Mouse (Mus musculus) C2C12 (cell line): ENCODE measurements around the gene Trpm1. TPM values are rescaled to one million over a fixed set of nuclear protein-coding genes. Genes with fewer than 3 reads are reported as not detected.

Experiments used
- H3K27me3 ChIP-seq: one replicate; pipeline ENCODE4 v1.6.1; 2011; ENCODE audit not compliant: control insufficient read depth, insufficient read depth, insufficient read length
- H3K36me3 ChIP-seq: one replicate; pipeline ENCODE4 v1.6.1; 2011; ENCODE audit not compliant: control insufficient read depth, insufficient read depth
- H3K4me3 ChIP-seq: one replicate; pipeline ENCODE4 v1.5.1; 2011; ENCODE audit warnings: mild to moderate bottlenecking, control low read depth; ENCODE audit not compliant: poor library complexity, insufficient read depth, severe bottlenecking
- H3K79me2 ChIP-seq: one replicate; pipeline ENCODE4 v1.6.1; 2011; ENCODE audit not compliant: control insufficient read depth, insufficient read depth
- H3K79me3 ChIP-seq: one replicate; pipeline ENCODE4 v1.6.1; 2011; ENCODE audit warnings: low read depth, control low read depth
- H3ac ChIP-seq: one replicate; pipeline ENCODE3; 2011; ENCODE audit warnings: low read depth; ENCODE audit not compliant: control insufficient read depth, insufficient read length
- CEBPB ChIP-seq: IDR thresholded peaks from one replicate; pipeline ENCODE4 v1.6.1; 2011; ENCODE audit warnings: low read depth, mild to moderate bottlenecking, control low read depth, moderate library complexity
- CTCF ChIP-seq: IDR thresholded peaks from one replicate; pipeline ENCODE4 v1.5.1; 2011; ENCODE audit not compliant: control insufficient read depth, insufficient read depth, insufficient read length
- FOSL1 ChIP-seq: IDR thresholded peaks from one replicate; pipeline ENCODE4 v1.8.0; 2011; ENCODE audit warnings: mild to moderate bottlenecking, low read length; ENCODE audit not compliant: poor library complexity, insufficient read depth, severe bottlenecking
- MAX ChIP-seq: IDR thresholded peaks from one replicate; pipeline ENCODE4 v1.6.1; 2011; ENCODE audit warnings: mild to moderate bottlenecking, control low read depth
- MYOD1 ChIP-seq: IDR thresholded peaks from one replicate; pipeline ENCODE4 v1.6.1; 2011; ENCODE audit warnings: low read depth; ENCODE audit not compliant: control insufficient read depth, insufficient read length
- MYOG ChIP-seq: IDR thresholded peaks from one replicate; pipeline ENCODE4 v1.6.1; 2011; ENCODE audit not compliant: control insufficient read depth, insufficient read length; ENCODE audit errors: extremely low read depth
- USF1 ChIP-seq: IDR thresholded peaks from one replicate; pipeline ENCODE4 v1.6.1; 2011; ENCODE audit warnings: low read depth, mild to moderate bottlenecking, control low read depth, moderate library complexity
- polyA plus RNA-seq: library from polyadenylated mRNA; unstranded; fragments of >200 nt; fragmentation: generic; extraction: Trizol; gene quantifications from one replicate; pipeline ENCODE4 v1.2.1, GENCODE M21; 2012; ENCODE audit warnings: missing spikeins

The Trpm1 gene
- polyA plus RNA-seq, 1 experiment, result 0.02 TPM

DNA sequence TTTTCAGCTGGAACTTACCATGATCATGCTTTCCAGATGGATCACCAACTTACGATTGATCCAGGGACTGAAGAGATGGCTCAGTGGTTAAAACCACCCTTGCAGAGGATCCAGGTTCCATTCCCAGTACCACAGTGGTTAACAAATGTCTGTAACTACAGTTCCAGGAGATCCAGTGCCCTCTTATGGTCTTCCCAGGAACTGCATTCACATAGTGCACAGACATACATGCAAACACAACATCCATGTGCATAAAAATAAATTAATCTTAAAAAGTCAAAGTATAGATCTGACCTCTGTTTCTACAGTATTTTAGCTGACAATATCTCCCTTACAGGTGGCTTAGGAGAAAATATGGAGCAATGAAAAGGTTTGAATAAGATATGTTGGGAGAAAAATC is 77.4 kb downstream of the Trpm1 start:
- H3K4me3 ChIP-seq, result no peak overlapping the region
- H3ac ChIP-seq, result no peak overlapping the region
- no peak for TF ChIP-seq MYOG
- no peak for TF ChIP-seq MYOD1
- no peak for TF ChIP-seq USF1
- TF ChIP-seq CTCF, result no peak
- no peak for TF ChIP-seq MAX
- no peak for TF ChIP-seq FOSL1
- no peaks in the 10 kb centered on the region for H3K79me2 ChIP-seq
- no peaks in the 10 kb centered on the region for H3K27me3 ChIP-seq
- no peaks in the 10 kb centered on the region for H3K79me3 ChIP-seq
- no peaks in the 10 kb centered on the region for H3K36me3 ChIP-seq

DNA sequence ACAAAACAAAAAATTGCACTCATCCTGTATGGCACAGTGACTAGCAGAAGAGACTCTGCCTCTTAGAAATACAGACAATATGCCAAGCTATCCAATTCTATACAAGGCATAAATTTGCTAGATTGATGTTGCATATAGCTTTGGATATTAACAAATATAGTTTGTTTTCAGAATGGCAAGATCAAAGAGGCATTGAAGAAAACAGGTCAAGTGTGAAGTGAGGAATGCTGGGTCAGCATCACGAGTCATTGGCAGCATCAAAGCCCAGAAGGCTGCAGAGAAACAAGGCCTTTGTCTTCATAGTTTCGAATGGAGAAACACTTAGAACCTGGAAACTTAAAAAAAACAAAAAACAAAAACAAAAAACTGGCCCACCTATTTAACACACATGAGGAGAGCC is 78.4 kb downstream of the Trpm1 start:
- no peak overlapping the region for H3K4me3 ChIP-seq
- H3ac ChIP-seq, result no peak overlapping the region
- no peaks in the 10 kb centered on the region for H3K79me2 ChIP-seq
- TF ChIP-seq USF1 (no peak), CTCF (no peak), MYOD1 (no peak), MYOG (no peak), CEBPB (no peak), MAX (no peak), FOSL1 (no peak)
- H3K79me3 ChIP-seq, result no peaks in the 10 kb centered on the region
- H3K27me3 ChIP-seq, result no peaks in the 10 kb centered on the region
- H3K36me3 ChIP-seq, result no peaks in the 10 kb centered on the region

DNA sequence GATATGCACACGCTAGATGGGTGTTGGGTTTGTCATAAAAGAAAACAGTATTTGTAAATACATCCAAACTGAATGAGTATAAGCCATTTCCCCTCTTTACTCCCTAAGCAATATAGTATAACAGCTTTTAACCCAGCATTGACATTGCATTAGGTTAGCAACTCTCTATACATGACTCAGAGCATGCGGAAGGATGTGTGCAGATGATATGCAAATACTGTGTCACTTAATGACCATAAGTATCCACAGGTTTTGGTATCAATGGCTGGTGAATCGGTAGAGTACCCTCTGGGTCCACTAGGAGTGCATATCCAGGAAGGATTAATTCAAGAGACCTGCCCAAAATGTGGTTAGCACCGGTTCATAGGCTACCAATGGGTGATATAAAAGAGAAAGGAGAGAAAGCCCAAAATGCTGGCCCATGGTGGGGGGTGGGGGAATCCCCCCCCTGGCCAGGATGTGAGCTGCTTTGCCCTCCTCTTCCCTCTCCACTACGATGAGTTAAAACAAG is 80.7 kb downstream of the Trpm1 start:
- H3K4me3 ChIP-seq, result no peak overlapping the region
- H3K27me3 ChIP-seq, result no peaks in the 10 kb centered on the region
- H3K36me3 ChIP-seq, result no peaks in the 10 kb centered on the region
- H3K79me3 ChIP-seq, result no peaks in the 10 kb centered on the region
- TF ChIP-seq MAX, result no peak
- TF ChIP-seq CTCF, result no peak
- TF ChIP-seq MYOD1, result no peak
- TF ChIP-seq FOSL1, result no peak
- TF ChIP-seq USF1, result no peak
- no peak for TF ChIP-seq CEBPB
- no peak for TF ChIP-seq MYOG
- H3K79me2 ChIP-seq, result no peaks in the 10 kb centered on the region
- no peak overlapping the region for H3ac ChIP-seq

DNA sequence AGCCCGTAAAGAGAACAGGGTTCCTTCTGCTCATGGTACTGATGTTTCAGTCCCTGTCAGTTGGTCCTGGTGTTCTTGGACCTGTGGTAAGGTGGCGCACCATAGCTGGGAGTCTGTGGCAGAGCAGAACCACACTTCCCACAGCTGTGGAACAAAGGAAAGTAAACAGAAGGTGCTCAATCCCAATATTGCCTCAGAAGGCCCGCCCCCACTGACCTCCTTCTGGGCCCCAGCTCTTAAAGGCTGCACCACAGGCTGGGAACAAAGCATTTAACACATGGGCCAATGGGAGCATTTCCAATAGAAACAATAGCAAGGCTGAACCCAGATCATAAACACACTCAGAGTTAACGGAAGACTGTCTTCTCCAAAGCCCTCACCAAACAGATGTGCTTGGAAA is 82.9 kb downstream of the Trpm1 start:
- Histone ChIP-seq H3ac (no peak overlapping the region), H3K79me2 (no peaks in the 10 kb centered on the region), H3K36me3 (no peaks in the 10 kb centered on the region), H3K27me3 (no peaks in the 10 kb centered on the region), H3K79me3 (no peaks in the 10 kb centered on the region), H3K4me3 (no peak overlapping the region)
- no peak for TF ChIP-seq CEBPB
- no peak for TF ChIP-seq MAX
- TF ChIP-seq FOSL1, result no peak
- no peak for TF ChIP-seq MYOG
- TF ChIP-seq MYOD1, result no peak
- no peak for TF ChIP-seq CTCF
- TF ChIP-seq USF1, result no peak

DNA sequence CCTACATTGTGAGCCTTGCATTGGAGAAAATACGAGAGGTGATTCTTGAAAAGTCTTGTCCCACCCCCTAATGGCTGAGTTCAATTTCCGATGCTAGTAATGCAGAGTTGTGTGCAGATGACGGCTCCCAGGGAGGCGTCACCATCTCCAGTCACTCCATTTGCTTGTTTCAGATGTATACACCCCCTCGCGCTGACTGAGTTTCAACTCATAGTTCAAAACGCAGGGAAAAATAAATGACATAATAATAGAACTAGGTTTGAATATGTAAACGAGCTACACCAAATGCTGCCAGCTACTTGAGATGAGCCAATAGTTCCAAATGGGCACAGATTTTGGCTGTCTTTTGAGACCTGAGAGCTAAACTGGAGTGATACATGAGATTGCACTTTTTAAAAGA is 84.1 kb downstream of the Trpm1 start:
- H3ac ChIP-seq, result no peak overlapping the region
- no peaks in the 10 kb centered on the region for H3K79me3 ChIP-seq
- H3K4me3 ChIP-seq, result no peak overlapping the region
- H3K27me3 ChIP-seq, result no peaks in the 10 kb centered on the region
- no peaks in the 10 kb centered on the region for H3K36me3 ChIP-seq
- TF ChIP-seq MYOG, result no peak
- no peak for TF ChIP-seq FOSL1
- TF ChIP-seq CTCF, result no peak
- no peak for TF ChIP-seq MAX
- TF ChIP-seq CEBPB, result no peak
- TF ChIP-seq USF1, result no peak
- TF ChIP-seq MYOD1, result no peak
- no peaks in the 10 kb centered on the region for H3K79me2 ChIP-seq

DNA sequence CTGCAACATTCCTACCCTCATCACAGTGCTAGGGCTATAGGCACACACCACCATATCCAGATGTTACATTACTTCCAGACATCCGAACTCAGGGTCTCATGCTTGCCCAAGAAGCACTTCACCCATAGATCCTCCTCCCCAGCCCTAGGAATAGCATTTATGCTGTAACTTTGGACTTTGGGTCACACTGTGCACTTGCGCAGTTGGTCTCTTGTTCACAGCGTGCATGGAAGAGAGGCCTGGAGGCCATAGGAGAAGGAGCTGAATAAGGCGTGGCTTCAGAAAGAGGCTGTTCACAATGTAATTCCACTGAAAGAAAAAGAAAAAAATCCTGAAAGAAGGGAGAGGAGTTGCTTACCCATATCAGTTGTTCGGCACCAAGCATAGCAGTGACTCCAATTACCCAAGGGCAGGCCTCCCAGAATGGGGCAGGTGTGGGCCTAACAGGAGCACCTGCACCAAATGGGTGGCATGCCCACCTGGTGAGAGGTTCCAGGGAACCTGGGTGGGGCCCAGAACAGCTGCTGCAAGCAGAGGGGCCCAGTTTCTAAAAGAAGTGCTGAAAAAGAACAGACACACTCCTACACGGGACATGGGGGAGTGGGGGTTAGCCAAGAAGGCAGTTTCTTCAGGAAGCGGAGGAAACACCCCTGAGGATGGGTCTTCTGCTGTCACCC is 84.9 kb downstream of the Trpm1 start:
- Histone ChIP-seq H3K36me3 (no peaks in the 10 kb centered on the region), H3K27me3 (no peaks in the 10 kb centered on the region)

More for the DNA sequence above, 84.9 kb downstream of the Trpm1 start:
- Histone ChIP-seq H3K79me3 (no peaks in the 10 kb centered on the region), H3K4me3 (no peak overlapping the region), H3K79me2 (no peaks in the 10 kb centered on the region), H3ac (no peak overlapping the region)
- TF ChIP-seq CTCF, result no peak
- TF ChIP-seq MAX, result no peak
- TF ChIP-seq MYOG, result no peak
- TF ChIP-seq MYOD1, result no peak
- no peak for TF ChIP-seq USF1
